Mouse (Mus musculus) 416B (cell line): ENCODE measurements around the gene Chil3.
"Not testable (repeated sequence)": the region's sequence is repeated elsewhere in the genome, so short reads cannot be mapped to it uniquely, and the experiment has no call there.

ENCODE experiments used
- DNase-seq: peaks from one replicate; pipeline ENCODE4 v3.0.0; 2011; ENCODE audit warnings: low read depth

Chil3 gene

DNA sequence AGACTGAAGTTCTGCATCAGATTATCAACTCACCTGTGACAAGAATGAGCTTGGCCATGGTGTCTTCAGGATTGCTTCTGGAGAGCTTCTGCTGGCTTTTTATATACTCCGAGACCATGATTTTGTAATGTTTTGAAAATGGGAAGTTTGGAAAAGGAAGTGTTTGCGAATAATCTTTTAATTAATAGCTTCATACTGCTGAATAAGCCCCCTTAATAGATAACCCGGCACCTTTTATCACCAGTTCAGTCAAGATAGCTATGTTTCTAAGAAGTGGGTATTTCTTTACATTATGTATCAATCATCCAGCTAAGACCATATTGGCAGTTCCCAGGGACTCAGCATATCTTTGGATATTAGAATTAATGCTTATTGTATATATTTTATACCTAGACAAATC lies at the start of gene Chil3:
Gene Chil3, minus strand, starts transcription at position 101 of the 400 bp plus-strand sequence.
- DNase-seq, result no peak

DNA sequence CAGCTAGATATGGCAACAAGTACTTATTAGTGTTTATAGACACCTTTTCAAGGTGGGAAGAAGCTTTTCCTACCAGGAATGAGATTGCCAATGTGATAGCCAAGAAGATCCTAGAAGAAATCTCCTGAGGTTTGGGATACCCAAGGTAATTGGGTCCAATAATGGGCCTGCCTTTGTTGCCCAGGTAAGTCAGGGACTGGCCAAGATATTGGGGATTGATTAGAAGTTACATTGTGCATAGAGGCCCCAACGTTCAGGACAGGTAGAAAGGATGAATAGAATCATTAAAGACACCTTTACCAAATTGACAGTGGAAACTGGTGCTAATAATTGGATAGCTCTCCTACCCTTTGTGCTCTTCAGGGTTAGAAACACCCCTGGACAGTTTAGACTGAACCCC lies 30.7 kb upstream of the Chil3 start:
- DNase-seq, result not testable (repeated sequence)

DNA sequence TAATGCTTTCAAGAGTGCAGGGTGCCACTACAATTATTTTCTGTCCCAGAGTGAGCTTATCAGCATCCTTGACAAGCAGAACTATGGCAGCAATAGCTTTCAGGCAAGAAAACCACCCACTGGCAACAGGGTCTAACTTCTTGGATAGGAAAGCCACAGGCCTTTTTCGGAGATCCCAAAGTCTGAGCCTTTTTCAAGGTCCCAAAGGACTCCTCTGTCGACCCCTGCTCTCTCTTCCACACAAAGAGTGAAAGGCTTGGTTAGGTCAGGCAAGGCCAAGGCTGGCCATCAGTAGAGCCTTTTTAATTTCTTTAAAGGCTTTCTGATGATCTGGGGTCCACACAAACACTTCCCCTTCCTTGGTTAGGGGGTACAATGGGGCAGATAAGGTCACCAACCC lies 29.9 kb upstream of the Chil3 start:
- not testable (repeated sequence) for DNase-seq

DNA sequence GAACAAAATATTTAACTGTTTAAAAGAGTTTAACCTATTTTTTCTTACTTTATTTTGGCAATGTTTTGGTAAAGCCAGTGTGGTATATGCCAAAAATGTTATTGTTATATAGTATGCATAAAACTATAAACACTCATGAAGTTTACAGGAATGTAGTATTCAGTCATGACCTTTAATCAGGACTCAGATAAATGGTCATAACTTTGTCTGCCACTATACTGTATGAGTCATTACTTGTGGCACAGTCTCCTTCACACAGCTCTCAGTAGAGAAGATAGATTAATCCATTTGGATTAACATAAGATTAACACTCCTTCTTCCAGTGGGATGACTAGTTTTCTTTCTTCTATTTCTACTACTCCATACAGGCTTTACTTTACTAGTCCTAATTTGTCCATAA lies 28.9 kb upstream of the Chil3 start:
- DNase-seq, result no peak

DNA sequence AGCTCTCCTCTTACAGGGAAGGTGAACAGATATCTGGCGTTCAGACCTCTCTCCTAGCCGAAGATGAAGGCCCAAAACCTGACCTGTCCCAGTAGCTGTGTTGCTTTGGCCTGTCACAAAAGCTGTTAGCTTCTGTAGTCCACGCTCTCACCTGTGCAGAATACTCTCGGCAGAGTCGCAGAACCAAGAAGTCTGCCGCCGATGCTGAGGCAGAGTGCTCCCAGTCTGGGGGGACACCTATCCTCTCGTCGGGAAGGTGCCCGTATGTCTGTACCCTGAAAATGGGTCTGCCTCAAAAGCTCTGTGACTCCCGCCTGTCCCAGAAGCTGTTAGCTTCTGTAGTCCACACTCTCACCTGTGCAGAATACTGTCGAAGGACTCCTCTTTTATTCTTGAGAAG lies 28.1 kb upstream of the Chil3 start:
- DNase-seq, result no peak

DNA sequence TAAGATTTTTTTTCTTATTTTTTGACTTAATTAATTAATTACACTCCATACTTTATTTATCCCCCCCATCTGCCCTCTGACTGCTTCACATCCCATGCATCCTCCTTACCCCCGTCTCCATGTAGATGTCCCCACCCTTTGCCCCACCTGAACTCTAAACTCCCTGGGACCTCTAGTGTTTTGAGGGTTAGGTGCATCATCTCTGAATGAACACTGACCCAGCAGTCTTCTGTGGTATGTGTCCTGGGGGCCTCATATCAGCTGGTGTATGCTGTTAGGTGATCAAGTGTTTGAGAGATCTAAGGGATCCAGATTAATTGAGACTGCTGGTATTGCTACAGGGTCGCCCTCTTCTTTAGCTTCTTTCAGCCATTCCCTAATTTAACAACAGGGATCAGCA lies 20.6 kb upstream of the Chil3 start:
- no peak for DNase-seq

DNA sequence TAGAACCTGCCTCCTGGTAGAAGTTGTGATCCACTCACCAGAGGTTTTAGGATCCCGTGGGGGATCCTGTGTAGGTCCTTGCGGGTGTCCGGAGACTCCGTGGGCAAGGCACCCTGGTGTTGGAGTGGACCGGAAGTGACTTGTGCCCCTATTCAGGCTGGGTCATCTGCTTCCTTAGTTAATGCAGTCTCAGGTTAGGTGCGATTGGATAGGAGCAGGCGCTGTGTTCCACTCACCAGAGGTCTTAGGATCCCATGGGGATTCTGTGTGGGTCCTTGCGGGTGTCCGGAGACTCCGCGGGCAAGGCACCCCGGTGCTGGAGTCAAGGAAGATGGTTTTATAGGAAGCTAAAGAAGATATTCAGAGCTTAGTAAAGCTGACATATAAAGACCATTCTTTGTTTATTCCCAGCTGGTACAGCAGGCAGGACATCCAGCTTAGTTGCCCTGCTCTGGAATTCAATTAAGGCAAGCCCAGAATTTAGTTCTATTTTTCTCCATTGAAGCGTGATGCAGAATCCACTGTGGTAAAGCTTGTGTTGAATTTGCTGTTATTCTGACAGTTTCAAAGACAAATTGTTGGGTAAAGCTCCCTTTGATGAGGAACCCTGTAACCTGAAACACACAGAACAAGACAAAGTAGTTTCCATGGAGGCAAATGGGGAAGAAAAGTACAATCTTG lies 10.3 kb upstream of the Chil3 start:
- DNase-seq, result no peak

DNA sequence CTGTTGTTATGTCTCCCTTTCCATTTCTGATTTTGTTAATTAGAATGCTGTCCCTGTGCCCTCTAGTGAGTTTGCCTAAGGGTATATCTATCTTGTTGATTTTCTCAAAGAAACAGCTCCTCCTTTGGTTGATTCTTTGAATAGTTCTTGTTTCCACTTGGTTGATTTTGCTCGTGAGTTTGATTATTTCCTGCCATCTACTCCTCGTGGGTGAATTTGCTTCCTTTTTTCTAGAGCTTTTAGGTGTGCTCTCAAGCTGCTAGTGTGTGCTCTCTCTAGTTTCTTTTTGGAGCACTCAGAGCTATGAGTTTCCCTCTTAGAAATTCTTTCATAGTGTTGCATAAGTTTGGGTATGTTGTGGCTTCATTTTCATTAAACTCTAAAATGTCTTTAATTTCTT lies 7.6 kb upstream of the Chil3 start:
- not testable (repeated sequence) for DNase-seq

DNA sequence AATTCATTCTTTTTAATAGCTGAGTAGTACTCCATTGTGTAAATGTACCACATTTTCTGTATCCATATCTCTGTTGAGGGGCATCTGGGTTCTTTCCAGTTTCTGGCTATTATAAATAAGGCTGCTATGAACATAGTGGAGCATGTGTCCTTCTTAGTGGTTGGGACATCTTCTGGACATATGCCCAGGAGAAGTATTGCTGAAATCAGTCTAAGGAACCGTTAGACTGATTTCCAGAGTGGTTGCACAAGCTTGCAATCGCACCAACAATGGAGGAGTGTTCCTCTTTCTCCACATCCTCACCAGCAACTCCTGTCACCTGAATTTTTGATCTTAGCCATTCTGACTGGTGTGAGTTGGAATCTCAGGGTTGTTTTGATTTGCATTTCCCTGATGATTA lies 5.1 kb upstream of the Chil3 start:
- peak; percentile 61 for DNase-seq

DNA sequence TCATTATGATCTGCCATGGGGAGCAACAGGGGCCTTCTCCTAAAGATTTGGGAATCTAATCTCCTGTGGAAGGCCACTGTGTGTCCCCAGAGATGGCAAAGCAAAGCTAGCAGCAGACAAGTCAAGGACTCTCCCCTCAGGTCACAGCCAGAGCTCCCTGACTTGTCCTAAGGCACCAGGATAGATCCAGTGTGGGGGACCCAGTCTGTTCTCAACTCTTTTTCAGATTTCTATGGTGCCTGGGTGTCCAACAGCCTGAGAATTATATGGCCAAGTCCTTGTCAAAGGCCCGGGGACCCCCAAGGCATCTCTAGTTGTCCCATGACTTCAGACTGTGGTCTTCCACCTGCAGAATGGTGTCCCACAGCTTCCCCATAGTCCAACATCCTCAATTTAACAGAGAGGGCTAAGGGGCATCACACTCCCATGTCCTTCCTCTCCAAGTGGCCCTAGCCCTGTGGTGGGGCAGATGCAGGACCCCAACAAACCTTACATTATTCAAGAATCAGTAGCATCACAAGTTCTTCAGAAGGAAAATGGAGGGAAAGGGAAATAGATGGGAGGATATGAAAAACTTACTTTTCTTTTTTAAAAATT lies 3.9 kb upstream of the Chil3 start:
- DNase-seq, result no peak

DNA sequence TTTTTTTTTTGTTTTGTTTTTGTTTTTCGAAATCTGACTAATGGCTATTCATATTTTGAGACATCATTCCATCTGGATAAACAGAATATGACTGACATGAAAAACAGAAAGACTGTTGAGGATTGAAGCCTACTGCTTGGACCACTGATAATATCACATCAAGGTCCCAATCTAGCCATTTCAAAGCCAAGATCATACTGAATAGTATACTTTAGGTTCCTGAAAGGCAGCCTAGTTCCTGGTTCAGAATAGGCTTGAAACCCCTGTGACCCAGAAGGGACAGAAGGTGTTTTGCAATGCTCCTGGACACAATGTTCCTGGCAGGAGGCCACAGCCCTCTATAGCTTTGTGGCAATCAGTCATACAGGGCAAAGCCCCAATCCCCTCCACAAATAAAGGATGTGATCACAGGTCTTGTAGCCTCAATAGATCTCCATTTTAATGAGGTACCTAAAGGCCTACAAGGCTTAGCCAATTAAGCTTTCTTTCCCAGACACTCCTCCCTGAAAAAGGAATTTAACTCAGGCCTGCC lies 3.2 kb upstream of the Chil3 start:
- peak; percentile 45 for DNase-seq

DNA sequence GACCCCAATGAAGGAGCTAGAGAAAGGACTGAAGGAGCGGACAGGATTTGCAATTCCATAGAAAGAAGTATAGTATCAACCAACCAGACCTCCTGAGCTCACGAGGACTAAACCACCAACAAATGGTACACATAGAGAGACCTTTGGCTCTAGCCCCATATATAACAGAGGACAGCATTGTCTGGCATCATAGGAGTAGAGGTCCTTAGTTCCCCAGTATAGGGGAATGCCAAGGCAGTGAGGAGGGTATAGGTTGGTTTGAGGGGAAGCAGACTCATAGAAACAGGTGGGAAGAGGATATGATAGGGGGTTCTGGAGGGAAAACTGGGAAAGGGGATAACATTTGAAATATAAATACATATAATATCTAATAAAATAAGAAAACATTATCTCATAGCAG lies 13.0 kb downstream of the Chil3 start:
- DNase-seq, result no peak

DNA sequence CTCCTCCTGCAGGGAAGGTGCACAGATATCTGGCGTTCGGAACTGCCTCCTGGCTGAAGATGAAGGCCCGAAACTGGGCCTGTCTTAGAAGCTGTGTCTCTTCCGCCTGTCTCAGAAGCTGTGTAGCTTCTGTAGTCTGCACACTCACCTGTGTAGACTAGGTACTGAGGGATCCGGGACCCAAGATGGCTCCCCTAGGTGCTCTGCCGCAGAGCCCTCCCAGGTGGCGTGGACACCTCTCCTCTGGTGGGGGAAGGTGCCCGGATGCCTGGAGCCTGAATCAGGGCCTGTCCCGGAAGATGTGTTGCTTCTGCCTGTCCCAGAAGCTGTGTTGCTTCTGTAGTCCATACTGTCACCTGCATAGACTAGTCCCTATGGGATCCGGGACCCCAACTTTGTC lies 23.3 kb downstream of the Chil3 start:
- DNase-seq, result no peak

DNA sequence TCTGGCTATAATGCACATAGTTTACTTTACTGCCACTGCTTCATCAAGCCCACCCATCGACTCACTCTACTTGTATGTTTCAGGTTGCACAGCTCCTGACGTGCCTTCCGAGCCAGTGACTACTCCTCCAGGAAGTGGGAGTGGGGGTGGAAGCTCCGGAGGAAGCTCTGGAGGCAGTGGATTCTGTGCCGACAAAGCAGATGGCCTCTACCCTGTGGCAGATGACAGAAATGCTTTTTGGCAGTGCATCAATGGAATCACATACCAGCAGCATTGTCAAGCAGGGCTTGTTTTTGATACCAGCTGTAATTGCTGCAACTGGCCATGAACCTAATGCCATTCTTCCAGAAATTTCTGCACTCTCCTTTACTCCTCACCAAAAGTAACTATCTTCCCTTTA lies 35.7 kb downstream of the Chil3 start:
- DNase-seq, result no peak

DNA sequence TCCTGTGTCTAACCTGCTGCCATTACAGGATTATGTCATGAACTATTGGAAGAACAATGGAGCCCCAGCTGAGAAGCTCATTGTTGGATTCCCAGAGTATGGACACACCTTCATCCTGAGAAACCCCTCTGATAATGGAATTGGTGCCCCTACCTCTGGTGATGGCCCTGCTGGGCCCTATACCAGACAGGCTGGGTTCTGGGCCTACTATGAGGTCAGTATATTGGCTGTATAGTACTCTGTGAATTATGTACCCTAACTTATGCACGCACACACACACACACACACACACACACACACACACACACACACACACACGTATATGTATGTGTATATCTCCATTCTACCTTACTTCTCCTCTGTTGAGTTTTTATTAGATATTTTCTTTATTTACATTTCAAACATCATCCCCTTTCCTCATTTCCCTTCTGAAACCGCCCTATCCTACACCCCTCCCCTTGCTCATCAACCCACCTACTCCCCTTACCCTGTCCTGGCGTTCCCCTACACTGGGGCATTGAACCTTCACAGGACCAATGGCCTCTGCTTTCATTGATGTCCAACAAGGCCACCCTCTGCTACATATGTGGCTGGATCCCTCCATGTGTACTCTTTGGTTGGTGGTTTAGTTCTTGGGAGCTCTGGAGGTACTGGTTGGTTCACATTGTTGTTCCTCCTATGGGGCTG lies 38.4 kb downstream of the Chil3 start:
- no peak for DNase-seq

DNA sequence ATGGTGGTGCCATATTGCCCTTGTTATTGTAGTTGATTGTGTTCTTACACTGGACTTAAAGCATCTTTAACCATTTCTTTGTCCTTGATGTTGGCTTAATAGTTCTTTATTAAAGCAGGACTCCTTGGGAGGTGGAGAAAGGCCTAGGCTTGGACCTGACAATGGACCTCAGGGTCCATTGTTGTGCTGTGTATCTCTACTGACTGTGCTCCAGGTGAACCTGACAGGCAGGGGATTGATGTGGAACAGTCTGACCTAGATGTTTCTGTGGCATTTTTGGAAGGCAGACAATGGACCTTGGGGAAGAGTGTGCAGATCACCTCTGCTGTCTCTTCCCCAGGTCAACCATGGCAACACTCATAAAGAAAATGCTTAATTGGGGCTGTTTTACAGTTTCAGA lies 40.4 kb downstream of the Chil3 start:
- no peak for DNase-seq

DNA sequence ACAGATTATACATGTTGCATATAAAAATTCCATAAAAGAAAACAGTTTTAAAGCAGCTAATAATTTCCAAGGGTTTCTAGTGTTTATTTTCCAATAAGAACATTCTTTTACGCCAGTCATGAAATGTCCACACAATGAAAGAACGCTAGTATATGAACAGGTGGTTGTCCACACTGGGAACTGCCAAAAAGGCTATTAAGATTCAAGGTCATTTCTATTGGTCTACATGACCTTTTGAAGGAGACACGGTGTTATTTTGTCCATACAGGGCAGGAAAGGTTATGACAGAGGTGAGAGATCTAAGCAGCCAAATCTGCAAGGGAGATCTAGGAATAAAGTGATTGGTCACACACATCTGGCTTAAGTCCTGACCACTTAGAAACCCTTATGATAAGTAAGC lies 54.4 kb downstream of the Chil3 start, which contains the start of gene Chia1:
Gene Chia1, plus strand, starts transcription at position 301 of the 400 bp plus-strand sequence.
- no peak for DNase-seq
